Mouse (Mus musculus) myocyte (in vitro differentiated cells): ENCODE measurements around the gene C7.

Experiments used
- CEBPB ChIP-seq: IDR thresholded peaks from 2 replicates; pipeline ENCODE4 v1.6.1; 2011; ENCODE audit warnings: mild to moderate bottlenecking, moderate library complexity; ENCODE audit not compliant: poor library complexity, insufficient read depth, severe bottlenecking
- E2F4 ChIP-seq: IDR thresholded peaks from one replicate; pipeline ENCODE4 v1.6.1; 2011; ENCODE audit warnings: mild to moderate bottlenecking, control low read depth, moderate library complexity; ENCODE audit not compliant: insufficient read depth
- MAX ChIP-seq: IDR thresholded peaks from one replicate; pipeline ENCODE4 v1.6.1; 2011; ENCODE audit warnings: low read depth, mild to moderate bottlenecking, control low read depth
- MYOD1 ChIP-seq, 3 experiments: IDR thresholded peaks; one replicate each; pipeline ENCODE4 v1.6.1; 2011; ENCODE audit warnings: control low read depth in 2 of 3, low read depth in 2 of 3, mild to moderate bottlenecking in 2 of 3, moderate library complexity in 1 of 3; ENCODE audit not compliant: insufficient read length in 2 of 3, control insufficient read depth in 1 of 3
- MYOG ChIP-seq, 3 experiments: IDR thresholded peaks; one replicate each; pipeline ENCODE4 v1.6.1; 2011; ENCODE audit warnings: control low read depth in 2 of 3, low read depth in 2 of 3, mild to moderate bottlenecking in 2 of 3; ENCODE audit not compliant: insufficient read length in 2 of 3, control insufficient read depth in 1 of 3, insufficient read depth in 1 of 3
- POLR2A ChIP-seq: IDR thresholded peaks from one replicate; pipeline ENCODE4 v1.6.1; 2011; ENCODE audit warnings: low read depth, mild to moderate bottlenecking, control low read depth, moderate library complexity; ENCODE audit not compliant: insufficient read length
- POLR2AphosphoS2 ChIP-seq: IDR thresholded peaks from one replicate; pipeline ENCODE4 v1.6.1; 2011; ENCODE audit warnings: low read depth, control low read depth; ENCODE audit not compliant: insufficient read length
- SRF ChIP-seq: IDR thresholded peaks from one replicate; pipeline ENCODE4 v1.6.1; 2011; ENCODE audit warnings: low read depth; ENCODE audit not compliant: control insufficient read depth, insufficient read length
- TCF12 ChIP-seq: IDR thresholded peaks from one replicate; pipeline ENCODE4 v1.6.1; 2011; ENCODE audit warnings: mild to moderate bottlenecking, control low read depth; ENCODE audit not compliant: poor library complexity, insufficient read depth, severe bottlenecking
- TCF3 ChIP-seq: IDR thresholded peaks from one replicate; pipeline ENCODE4 v1.6.1; 2011; ENCODE audit warnings: low read depth, control low read depth; ENCODE audit not compliant: insufficient read length
- USF1 ChIP-seq: IDR thresholded peaks from one replicate; pipeline ENCODE4 v1.6.1; 2011; ENCODE audit warnings: low read depth, mild to moderate bottlenecking, control low read depth, moderate library complexity

DNA sequence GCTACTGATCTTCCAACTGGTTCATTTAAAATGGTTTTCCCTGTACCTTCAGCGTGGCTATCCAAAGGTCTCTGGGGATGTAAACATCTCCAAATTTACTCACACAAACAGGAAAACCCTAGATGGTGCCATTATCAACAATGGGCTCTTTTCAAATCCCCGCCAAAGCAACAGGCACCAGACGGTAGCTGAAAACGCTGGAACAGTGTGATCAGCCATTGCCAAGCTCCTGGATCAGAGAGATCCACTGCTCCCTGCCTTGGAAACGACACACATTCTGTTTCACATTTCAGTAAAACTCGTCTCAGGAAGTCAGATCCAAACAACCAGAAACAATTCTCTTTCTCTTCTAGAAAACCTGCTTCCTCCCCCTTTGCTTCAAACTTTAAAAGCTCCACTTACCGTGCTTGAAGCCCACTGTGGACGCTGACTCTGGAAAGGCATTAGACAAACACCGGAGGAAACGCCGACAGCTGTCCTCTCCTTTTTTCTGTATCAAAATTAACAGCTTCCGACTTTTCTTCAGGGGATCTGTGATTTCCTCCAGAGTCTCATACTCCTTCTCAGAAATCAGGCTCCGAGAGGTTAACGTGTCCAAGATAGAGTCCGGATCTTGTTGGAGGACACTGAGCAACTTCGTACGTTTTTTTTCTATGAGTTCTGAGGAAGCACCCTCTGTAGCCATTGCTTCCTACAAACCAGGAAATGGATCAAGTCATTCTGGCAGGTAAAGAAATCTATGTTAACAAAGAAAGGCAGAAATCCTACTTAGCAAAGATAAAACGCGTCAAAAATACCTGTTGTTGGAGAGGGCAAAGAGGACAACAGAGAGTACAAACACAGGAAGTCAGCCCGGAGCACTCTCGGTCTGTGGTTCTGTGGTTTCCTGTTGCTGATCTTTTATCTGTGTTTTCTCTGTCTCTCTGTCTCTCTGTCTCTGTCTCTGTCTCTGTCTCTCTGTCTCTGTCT is 44.4 kb upstream of the C7 start, which contains the start of gene Card6:
- TF ChIP-seq POLR2A, result no peak
- no peak for TF ChIP-seq MYOG (IDR thresholded peaks at IDR 0.05; ENCODE audit: control insufficient read depth in 1 of 3, insufficient read depth in 1 of 3, insufficient read length in 2 of 3, low read depth in 2 of 3)
- TF ChIP-seq TCF3, result no peak
- no peak for TF ChIP-seq CEBPB
- TF ChIP-seq TCF12, result no peak
- TF ChIP-seq SRF, result no peak
- TF ChIP-seq USF1, result no peak
- no peak for TF ChIP-seq MYOD1 (IDR thresholded peaks at IDR 0.05; ENCODE audit: control insufficient read depth in 1 of 3, insufficient read length in 2 of 3, low read depth in 2 of 3)
- no peak for TF ChIP-seq MAX
- TF ChIP-seq POLR2AphosphoS2, result no peak
- TF ChIP-seq E2F4, result no peak
